Mouse (Mus musculus) ovary, postnatal 36 days (tissue): ENCODE data around the gene Nrros.
"Not testable (repeated sequence)": the region's sequence is repeated elsewhere in the genome, so short reads cannot be mapped to it uniquely, and the experiment has no call there.

Source experiments
- DNase-seq: peaks from one replicate; pipeline ENCODE4 v3.0.0; 2022; ENCODE audit warnings: low spot score, mixed read lengths

Nrros gene

DNA sequence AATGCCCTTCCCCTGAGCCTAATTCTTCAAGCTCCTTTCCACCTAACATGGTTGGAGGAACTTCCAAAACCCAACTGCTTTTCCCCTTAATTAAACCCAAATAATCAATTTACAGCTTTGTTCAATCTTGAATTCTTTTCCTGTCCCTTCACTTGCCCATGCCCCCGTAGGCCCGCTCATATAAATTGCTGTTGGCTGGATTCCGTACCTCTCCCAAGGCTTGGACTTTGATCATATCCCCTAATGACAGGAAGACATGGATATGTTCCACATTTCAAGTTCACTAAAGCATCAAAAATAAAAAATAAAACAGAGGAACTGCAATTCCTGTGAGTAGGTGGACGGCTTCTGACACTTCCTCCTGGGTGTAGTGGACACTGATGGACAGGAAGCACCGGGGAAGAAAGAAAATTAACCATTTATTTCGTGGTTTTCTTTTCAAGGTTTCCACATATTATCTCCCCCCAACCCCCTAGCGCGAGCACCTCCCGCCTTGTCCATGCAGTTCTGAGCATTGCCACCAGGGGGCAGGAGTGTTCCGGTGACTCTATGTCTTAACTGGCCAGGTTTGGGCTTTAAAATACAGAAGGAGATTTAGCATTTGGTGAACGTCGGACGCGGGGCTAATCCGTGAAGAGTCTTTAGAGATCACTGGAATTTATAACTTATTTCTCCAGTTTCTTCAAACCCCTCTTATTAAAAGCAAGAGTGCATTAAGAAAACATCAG lies 50.3 kb downstream of the Nrros start:
- peak; percentile 77 for DNase-seq

DNA sequence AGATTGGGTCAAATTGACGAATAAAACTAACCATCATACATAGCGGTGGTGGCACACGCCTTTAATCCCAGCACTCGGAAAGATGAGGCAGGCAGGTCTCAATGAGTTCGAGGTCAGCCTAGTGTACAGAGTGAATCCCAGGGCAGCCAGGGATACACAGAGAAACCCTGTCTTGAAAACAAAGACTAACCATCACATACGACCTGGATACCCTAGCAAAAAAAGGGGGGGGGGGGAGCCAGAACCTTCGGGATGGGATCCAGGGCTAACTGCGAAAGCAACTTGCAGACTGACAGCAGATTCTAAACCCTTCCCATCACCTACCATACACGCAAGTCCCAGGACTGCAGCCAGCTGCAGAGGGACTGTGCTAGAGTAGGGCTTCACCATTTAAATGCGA lies 51.0 kb downstream of the Nrros start:
- DNase-seq: no peak

DNA sequence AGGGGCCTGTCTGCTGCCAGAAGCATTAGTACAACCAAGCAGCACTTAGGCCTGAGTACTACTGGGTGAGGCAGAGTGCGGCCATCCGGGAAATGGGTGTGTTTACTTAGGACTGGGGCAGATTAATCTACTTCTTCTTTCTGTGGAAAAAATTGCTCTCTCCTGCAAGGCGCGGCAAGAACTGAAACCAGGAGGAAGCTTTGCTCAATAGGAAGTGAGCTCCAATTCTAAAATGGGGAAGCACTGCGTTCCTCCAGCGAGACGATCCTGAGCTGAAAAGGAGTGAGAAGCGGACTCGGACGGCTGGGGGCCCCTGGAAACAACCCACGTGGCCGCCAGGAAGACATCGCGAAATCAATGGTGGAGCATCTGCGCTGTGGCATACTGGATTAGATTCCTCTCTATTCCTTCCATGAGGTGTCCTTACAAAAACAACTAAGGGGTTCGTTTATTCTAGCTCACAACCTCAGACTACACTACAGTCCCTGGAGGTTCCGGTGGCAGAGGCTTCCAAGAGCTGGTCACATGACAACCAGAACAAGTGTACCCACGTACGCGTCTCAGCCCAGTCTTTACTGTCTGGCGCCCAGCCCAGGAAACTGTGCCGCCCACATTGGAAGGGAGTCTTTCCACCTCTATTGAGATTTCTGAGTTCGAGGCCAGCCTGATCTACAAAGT lies 51.7 kb downstream of the Nrros start:
- peak; percentile 25 for DNase-seq

DNA sequence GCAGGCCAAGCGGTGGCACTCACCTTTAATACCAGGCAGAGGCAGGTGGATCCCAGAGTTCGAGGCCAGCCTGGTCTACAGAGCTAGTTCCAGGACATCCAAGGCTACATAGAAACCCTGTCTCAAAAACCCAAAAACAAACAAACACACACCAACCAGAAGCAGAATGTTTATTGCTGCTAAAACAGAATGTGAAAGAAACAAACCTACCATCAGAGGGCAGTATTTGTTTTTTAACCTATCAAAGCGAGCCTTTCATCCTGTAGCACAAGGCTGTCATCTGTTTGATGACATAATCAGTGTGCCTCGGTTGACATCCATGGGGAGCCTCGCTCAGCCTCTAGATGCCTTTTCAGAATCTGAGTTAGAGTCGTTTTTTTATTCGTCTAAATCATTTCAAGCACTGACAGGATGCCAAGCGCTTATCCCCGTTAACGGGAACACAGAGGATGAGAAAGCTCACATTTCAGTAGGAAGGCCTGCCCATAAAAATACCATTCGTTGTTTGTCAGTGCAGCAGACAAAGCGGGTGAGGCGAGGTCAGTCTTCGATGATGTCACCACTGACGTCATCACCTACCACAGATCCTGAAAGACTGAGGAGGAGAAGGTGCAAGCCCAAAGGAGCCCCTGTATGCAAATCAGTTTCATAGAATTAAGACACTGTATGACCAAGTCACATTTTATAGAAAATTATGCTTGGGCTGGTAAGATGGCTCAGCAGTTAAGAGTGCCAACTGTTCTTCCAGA lies 54.3 kb downstream of the Nrros start:
- no peak for DNase-seq

DNA sequence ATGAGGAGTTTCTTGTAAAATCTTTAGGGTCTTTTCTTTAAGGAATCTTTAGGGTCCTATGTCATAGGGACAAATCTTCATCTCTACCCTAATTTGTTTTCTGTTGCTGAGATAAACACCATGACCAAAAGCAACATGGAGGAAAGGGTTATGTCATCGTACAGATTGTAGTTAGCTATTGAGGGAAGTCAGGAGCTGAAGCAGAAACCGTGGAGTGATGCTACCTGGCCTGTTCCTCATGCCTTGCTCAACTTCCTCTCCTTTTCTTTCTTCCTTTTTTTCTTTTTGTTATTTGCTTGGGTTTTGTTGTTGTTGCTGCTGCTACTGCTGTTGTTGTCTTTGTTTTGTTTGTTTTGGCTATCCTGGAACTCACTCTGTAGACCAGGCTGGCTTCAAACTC lies 56.8 kb downstream of the Nrros start:
- DNase-seq: no peak

DNA sequence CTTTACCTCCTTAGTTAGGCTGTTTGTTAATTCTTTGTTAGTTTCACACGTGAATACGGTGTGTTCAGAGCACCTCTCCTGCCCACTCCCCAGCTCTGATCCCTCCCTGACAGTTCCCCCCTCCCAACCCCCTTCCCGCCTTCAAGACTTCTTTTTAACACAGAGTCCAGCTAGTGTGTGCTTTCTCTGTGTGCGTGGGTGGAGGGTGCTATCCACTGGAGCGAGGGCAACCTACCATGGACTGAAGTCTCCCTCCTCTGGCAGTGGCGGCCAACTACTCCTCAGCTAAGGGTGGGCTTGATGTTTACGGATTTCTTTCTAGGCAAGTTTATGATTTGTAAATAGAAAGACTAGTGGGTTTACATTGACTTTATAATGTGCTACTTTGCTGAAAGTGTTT lies 57.2 kb downstream of the Nrros start:
- DNase-seq: no peak

DNA sequence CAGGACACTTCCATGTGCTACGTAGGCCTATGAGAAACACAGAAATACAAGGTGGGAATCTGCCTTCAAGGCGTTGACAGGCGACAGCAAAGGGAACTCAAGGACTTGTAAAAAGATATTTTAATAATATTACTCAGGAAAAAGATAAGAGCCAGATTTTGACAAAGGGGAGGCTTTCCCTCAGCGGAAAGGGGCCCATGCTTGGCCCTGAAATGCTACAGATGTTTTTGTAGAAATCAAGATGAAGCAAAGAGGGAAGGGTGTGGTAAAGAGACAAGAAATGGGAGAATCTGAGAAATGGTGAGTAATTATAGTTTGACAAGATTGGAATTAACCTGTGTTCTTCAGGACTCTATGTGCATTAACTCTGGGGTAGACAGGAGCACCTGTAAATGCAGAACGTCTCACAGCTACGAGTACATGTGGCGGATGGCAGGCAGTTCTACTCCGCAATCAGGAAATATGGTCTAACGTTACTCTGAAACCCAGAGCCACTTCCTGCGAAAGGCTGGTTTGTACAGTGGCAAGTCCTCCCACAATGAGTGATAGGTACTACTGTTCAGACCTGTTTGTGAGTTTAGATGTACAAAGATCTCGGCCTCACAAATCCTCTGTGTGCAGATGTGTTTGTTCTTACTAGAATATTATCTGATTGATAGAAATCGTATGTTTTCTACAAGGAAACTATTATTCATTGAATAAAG lies 57.9 kb downstream of the Nrros start:
- no peak for DNase-seq

DNA sequence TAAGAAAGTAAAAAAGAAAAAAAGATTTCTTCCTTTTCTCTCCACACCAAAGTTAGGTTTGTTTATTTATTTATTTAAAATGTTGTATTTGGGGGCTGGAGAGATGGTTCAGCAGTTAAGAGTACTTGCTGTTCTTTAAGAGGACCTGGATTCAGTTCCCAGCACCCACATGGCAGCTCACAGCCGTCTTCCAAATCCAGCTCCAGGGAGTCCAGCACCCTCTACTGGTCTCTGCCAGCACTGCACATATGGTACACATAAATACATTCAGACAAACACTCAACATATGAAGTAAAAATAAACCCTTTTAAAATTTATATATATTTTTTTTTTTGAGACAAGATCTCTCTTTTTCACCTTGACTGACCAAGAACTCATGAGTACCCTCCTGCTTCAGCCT lies 59.7 kb downstream of the Nrros start:
- DNase-seq: no peak

DNA sequence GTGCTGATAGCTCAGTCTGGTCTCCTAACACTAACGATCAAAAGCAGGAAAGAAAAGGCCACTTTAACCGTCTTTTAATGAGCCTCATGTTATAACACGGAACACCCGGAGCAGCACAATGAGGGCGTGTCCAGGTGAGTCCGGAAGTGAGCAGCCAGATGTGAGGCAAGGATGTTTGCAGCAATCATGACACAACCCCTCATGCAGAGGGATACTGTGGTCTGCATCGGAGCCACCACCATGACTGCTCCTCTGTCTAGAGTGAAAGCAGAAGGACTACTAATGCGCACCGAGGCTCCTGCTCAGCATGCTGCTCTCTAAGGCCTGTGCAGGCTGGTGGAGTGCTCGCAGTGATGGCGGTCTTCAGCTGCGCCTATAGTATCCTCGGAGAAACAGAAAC lies 63.1 kb downstream of the Nrros start:
- no peak for DNase-seq

DNA sequence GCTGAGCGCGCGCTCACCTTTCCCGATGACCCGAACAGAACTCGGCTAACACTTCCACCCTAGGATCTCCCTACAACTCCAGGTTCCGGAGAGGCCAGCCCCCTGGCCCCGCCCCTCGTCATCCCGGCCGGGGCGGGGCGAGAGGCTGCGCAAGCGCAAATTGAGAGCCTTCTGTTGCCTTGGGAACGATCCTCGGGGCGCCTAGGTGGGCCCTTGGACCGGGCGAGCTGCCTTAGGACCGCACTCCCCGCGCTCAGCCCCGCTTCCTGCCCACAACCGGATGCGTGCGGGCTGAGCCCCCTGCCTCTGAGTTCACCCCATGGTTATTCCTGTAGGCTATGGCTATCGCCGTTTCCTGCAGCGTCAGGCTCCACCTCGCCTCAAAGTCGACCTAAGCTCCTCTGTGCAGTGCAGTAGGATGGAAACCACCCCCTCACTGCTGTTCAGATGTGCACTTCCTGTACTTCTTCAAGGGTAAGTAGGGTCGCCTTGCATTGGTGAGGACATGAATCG lies 65.7 kb downstream of the Nrros start, which contains the start of the genes Pigx and Cep19:
Pigx (minus strand) TSS at position 103 of the 513 bp plus-strand sequence.
Cep19 (plus strand) TSS at position 163 of the 513 bp plus-strand sequence.
- DNase-seq: peak; percentile 92

DNA sequence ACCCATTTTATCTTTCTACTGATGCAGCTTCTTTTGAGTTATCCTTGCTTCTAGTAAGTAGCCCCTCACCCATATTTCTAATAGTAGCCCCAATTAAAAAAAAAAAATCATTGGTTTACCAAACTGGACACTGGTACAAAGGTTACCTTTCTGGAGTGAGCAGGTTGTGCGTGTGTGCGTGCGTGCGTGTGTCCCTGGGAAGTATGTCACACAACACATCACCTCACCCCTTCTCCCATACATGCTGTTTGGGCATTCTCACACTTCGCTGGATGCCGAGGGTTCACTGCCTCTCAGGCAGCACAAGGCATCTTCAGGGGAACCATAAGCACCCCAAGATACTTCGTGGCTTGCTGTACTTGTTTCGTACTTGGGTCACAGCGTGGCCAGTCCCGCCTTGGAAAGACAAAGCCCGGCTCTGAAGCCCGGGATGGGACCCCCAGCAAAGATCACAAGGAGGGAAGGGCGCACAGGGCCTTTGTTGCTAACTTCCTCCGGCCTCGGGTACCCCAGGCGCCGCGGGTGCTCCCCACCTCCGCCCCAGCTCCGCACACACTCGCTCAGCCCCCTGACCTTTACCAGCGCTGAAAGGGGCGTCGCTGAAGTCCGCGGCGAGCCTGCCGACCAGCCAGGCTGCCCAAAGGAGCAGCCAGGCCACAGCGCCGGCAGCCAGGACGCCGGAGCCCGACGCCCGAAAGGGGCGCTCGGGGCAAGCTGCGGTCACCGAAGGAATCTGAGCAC lies 66.3 kb downstream of the Nrros start:
- DNase-seq: no peak

DNA sequence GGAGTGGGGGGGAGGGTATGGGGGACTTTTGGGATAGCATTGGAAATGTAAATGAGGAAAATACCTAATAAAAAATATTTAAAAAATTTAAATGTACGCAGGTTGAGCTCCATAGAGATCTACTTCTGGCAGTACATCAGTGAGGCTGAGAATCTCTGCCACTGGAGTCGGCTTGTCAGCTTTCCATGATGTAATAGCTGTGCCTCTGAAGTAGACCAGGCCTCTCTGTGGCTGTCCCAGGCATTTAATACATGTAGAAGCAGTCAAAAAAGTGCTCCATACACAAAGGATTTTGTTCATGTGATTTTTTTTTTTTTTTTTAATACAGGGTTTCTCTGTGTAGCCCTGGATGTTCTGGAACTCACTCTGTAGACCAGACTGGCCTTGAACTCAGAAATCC lies 67.6 kb downstream of the Nrros start:
- DNase-seq: not testable (repeated sequence)
